Mouse (Mus musculus) midbrain, embryonic 10.5 days (tissue): ENCODE results near the gene Lemd1. TPM values are rescaled to one million over a fixed set of nuclear protein-coding genes. Genes with fewer than 3 reads are reported as not detected.

Source experiments
- DNase-seq: peaks from one replicate; pipeline ENCODE4 v3.0.0-alpha.2; 2017; ENCODE audit warnings: low spot score
- H3K27ac ChIP-seq: fragments of 300-500 bp; sonication (generic); replicated peaks from 2 replicates; pipeline ENCODE4 v1.5.1; 2016; ENCODE audit warnings: mild to moderate bottlenecking
- H3K27me3 ChIP-seq: fragments of 300-500 bp; sonication (generic); 2 replicates; pipeline ENCODE4 v1.6.1; 2016; ENCODE audit warnings: low read depth, mild to moderate bottlenecking; ENCODE audit not compliant: poor library complexity, severe bottlenecking
- H3K36me3 ChIP-seq: fragments of 300-500 bp; sonication (generic); 2 replicates; pipeline ENCODE4 v1.6.1; 2016; ENCODE audit warnings: mild to moderate bottlenecking, moderate library complexity
- H3K4me1 ChIP-seq: fragments of 300-500 bp; sonication (generic); 2 replicates; pipeline ENCODE4 v1.6.1; 2016
- H3K4me3 ChIP-seq: fragments of 300-500 bp; sonication (generic); 2 replicates; pipeline ENCODE4 v1.5.1; 2016; ENCODE audit warnings: mild to moderate bottlenecking, moderate library complexity
- H3K9me3 ChIP-seq: fragments of 300-500 bp; sonication (generic); replicated peaks from 2 replicates; pipeline ENCODE4 v1.6.1; 2016; ENCODE audit warnings: mild to moderate bottlenecking
- WGBS: fragments of 180-500 bp; shearing (Covaris S2); methylation state at CpG from one replicate; pipeline ENCODE4 v1.1.7; 2016; 5-methylcytosine and 5-hydroxymethylcytosine counted together
- polyA plus RNA-seq: library from polyadenylated mRNA; unstranded; fragments of >200 nt; fragmentation: Nextera tagmentation; extraction: Ambion mirVana; gene quantifications from 2 replicates; pipeline ENCODE4 v1.2.1, GENCODE M21; 2016

Lemd1 gene
- polyA plus RNA-seq, 1 experiment from 2014 or later, result 6.2 TPM

DNA sequence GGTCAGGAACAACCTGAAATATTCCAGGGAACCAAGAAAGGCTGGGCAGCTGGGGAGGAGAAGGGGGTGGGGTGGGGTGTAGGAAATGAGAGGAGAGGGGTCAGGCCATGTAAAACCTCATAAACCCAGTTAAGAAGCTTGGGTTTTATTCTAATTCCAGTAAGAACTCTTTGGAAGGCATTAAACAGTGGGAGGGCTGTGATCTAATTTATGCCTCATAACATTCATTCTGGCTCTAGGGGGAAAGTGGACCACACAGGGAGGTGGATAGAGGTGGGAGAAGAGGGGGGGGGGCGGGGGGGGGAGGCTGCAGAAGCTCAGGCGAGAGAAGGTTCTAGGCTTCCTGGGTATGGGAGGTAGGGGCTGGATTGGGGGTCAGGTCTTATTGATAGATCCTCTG is 19.6 kb upstream of the Lemd1 start:
- peak; percentile 10 for DNase-seq
- no peak overlapping the region for H3K27ac ChIP-seq
- no peak overlapping the region for H3K4me3 ChIP-seq
- no peaks in the 10 kb centered on the region for H3K9me3 ChIP-seq
- H3K4me1 ChIP-seq, result peaks cover 42% of the 10 kb centered on the region
- no peaks in the 10 kb centered on the region for H3K36me3 ChIP-seq
- WGBS, result 45% methylated on average over 1 of the region's 2 CpGs
- H3K27me3 ChIP-seq, result peaks cover 39% of the 10 kb centered on the region

DNA sequence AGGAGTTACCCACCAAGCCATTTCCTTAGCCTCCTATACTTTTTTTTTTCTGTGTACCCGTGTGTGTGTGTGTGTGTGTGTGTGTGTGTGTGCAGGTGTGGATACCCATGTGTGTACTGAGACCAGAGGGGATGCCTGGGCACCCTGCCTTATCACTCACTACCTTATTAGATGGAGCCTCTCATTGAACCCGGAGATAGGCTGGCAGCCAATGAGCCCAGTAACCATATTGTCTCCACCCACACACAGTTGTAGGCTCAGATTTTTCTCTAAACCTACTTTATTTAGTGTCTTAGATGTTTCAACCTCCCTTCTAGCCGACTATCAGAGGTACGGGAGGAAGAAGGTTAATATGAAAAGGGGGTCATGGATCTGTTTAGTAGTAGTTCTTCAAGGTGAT is 4.9 kb upstream of the Lemd1 start:
- H3K9me3 ChIP-seq, result no peaks in the 10 kb centered on the region
- DNase-seq, result no peak
- no peak overlapping the region for H3K27ac ChIP-seq
- no peaks in the 10 kb centered on the region for H3K36me3 ChIP-seq
- H3K27me3 ChIP-seq, result peaks cover 43% of the 10 kb centered on the region
- whole genome bisulfite sequencing, result 75% methylated on average over 4 of the region's 4 CpGs
- peaks cover 45% of the 10 kb centered on the region for H3K4me1 ChIP-seq
- no peak overlapping the region for H3K4me3 ChIP-seq

DNA sequence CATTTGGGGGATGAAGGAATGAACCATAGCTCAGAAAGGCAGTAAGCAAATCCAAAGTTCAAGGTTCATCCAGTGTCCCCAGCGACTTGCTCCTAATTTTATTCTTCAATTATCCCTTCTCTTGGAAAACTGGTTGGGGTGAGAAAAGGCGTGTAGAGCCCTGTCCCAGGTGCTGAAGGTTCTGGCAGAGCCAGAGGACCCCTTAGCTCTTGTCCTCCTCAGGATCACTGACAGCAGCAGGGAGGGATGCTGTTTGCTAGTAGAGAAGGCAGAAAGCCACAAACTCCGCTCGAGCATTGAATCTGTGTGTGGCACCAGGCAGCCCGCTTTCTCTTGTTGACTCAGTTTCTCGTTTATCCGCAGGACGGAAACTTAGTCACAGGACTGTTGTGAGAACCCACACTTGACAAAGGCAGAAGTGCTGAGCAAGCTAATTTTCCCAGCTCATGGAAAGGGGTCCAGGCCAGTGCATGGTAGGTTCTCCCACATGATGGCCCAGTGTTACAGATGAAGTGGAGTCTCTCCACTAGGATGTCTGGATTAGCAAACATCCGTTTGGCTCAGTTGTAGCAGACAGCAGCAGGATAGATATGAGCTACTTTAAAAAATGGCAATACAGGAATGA is 2.7 kb upstream of the Lemd1 start:
- peak; percentile 16 for DNase-seq
- 50% methylated on average over 9 of the region's 9 CpGs for WGBS
- H3K27me3 ChIP-seq, result peaks cover 61% of the 10 kb centered on the region
- H3K36me3 ChIP-seq, result peaks cover 3% of the 10 kb centered on the region
- peaks cover 61% of the 10 kb centered on the region for H3K4me1 ChIP-seq
- no peak overlapping the region for H3K4me3 ChIP-seq
- H3K9me3 ChIP-seq, result no peaks in the 10 kb centered on the region
- H3K27ac ChIP-seq, result peak overlapping the region; percentile 100; the same call in 1 of the 2 replicates

DNA sequence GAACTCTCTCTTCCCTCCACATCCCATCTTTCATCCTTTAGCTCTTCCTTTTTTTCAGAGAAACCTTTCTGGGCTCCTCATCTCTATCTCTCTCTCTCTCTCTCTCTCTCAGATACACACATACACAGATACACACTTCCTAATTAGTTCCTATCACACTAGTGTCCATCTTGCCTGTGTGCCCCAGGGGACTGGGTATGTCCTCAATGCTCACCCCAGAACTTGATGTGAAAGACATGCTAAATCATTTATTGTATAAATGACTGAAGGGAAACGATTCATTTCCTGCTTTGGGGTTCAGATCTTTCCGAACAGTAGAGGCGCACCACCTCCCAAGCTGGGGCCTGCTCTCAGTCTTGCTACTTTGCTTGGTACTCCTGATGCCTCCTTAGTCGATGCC is 2.0 kb upstream of the Lemd1 start:
- Histone ChIP-seq H3K27ac (peak overlapping the region; percentile 100), H3K9me3 (no peaks in the 10 kb centered on the region), H3K27me3 (peaks cover 64% of the 10 kb centered on the region), H3K36me3 (peaks cover 10% of the 10 kb centered on the region), H3K4me3 (peak overlapping the region; percentile 86), H3K4me1 (peaks cover 67% of the 10 kb centered on the region)
- WGBS, result 55% methylated on average over 4 of the region's 4 CpGs
- no peak for DNase-seq

DNA sequence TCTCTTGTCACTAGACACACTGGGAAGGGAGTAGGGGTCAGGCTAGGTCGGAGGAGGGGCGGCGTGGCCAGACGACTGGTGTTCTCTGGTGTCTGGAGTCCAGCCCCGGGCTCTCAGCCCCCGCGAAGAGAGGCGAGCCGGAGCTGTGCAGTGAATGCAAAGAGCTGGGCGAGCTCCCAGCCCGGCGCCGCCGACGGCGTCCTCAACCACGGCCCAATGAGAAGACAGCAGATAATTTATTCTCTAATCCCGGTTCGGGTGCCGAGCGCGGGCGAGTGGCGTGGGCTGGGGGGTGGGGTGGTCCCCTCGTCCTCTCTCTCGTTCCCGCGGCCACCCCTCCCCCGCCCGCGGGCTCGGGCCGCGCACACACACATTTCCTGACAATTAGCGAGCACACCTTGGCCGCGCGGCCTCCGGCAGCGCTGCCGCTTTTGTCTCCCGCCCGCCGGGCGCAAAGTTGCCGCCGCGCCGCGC is 1.2 kb upstream of the Lemd1 start:
- peaks cover 15% of the 10 kb centered on the region for H3K36me3 ChIP-seq
- H3K27ac ChIP-seq, result peak overlapping the region; percentile 100
- DNase-seq, result peak; percentile 92
- H3K4me1 ChIP-seq, result peaks cover 76% of the 10 kb centered on the region
- no peaks in the 10 kb centered on the region for H3K9me3 ChIP-seq
- H3K27me3 ChIP-seq, result peaks cover 64% of the 10 kb centered on the region
- H3K4me3 ChIP-seq, result peak overlapping the region; percentile 86
- under 1% methylated on average over 49 of the region's 50 CpGs for WGBS

DNA sequence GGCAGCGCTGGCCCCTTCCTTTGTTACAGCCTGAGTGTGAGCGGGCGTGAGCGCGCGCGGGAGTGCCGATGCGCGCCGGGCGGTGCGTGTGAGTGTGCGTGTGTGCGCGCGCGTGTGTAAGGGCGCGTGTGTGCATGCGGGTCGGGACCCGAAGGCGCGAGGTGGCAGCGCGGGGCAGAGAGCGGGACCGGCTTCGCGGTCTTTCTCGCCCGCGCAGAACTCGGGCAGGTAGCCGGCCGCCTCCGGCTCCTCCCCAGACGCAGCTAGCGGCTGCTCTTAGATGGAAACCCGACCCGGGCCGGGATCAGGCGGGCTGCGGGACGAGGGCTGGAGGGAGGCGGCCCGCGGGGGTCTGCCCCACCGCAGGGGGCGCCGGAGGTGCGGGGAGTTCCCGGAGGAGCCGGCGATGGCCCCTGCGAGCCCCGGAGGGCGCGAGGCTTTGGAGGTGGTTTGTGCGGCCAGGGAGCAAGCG is 574 bp upstream of the Lemd1 start:
- H3K27ac ChIP-seq, result peak overlapping the region; percentile 100
- peaks cover 16% of the 10 kb centered on the region for H3K36me3 ChIP-seq
- peak; percentile 66 for DNase-seq
- H3K4me1 ChIP-seq, result peaks cover 82% of the 10 kb centered on the region
- peak overlapping the region; percentile 86 for H3K4me3 ChIP-seq
- H3K27me3 ChIP-seq, result peaks cover 64% of the 10 kb centered on the region
- H3K9me3 ChIP-seq, result no peaks in the 10 kb centered on the region
- WGBS, result under 1% methylated on average over 62 of the region's 62 CpGs

DNA sequence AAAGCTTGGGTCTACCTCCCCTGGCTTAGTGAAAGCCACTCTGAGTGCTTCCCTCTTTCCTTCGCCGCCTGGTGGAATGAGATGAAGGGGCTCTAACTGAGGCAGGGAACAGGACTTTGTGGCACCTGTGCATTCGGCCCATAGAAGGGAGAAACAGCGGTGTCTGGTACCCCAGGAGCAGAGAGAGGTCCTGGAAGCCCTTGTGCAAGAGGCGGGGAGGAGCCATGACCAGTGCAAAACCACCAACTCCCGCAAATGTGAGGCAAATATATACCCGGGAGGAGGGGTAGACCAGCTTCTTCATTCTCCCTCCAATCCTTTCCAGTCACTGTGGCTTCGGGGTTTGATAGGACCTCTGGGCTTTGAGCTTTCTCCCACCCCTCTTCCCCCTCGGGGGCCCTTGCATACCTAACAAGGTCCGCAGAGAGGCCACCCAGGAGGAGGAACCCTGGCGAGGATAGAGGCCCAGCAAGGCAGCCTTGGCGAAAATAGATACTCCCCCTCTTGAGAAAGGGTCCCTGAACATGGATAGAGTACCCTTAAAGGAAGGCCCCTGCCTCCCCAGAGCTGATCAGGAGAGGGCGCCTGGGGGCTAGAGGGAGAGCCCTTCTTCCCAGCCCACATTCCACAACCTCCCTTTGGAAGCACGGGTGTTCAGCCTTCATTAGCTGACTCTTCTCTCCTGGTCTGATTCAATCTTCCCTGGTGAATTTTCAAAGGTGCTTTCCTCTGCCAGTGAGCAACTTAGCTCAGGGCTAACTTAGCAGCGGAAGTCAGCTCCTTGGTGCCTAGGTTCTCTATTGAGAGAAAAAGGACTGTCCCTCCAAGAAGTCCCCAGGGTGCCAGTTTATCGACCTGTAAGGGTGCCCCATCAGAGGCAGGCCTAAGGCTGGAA is 802 bp downstream of the Lemd1 start:
- peak; percentile 77 for DNase-seq
- Histone ChIP-seq H3K36me3 (peaks cover 16% of the 10 kb centered on the region), H3K27ac (peak overlapping the region; percentile 100), H3K27me3 (peaks cover 67% of the 10 kb centered on the region), H3K9me3 (no peaks in the 10 kb centered on the region), H3K4me1 (peaks cover 88% of the 10 kb centered on the region), H3K4me3 (peak overlapping the region; percentile 86)
- WGBS, result 3% methylated on average over 16 of the region's 16 CpGs

DNA sequence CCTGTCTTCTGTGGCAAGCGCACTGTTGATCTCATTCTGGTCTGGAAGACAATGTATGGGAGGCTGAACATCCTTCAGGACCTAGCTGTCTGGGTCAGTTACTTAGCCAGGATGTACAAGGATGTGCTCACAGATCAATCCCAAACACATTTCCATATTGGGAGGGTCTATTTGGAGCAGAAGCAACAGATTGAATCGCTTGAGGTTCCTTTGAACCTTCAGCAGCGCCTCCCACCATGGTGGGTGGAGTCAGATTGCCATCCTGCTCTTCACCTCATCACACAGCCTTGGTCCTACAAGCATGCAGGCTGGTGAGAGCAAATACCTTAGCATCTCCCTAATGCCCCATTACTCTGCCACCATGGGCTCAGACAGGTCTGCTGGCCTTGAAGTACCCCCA is 2.6 kb downstream of the Lemd1 start:
- Histone ChIP-seq H3K27ac (peak overlapping the region; percentile 100), H3K4me1 (peaks cover 91% of the 10 kb centered on the region), H3K27me3 (peaks cover 61% of the 10 kb centered on the region), H3K36me3 (peaks cover 21% of the 10 kb centered on the region), H3K4me3 (peak overlapping the region; percentile 86), H3K9me3 (no peaks in the 10 kb centered on the region)
- DNase-seq, result peak; percentile 10
- 69% methylated on average over 3 of the region's 3 CpGs for WGBS

DNA sequence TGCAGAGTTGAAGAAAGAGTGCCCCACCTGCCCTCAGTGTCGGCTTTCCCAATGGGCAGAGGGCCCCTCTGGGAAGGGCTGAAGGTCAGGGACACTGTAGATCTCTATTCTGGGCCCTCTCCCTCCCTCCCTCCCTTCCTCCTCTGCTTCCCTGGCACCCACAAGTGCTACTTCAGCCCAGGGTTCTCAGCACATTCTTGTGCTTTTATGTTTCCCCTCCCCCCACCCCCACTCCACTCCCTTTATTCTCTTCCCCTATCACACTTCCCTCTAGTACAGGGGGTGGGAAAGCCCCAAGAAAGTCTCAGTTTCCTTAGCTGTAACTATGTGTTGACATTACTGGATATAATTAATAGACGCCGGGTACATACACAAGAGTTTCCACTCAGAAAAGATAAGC is 3.4 kb downstream of the Lemd1 start:
- 56% methylated on average over 3 of the region's 3 CpGs for WGBS
- peaks cover 53% of the 10 kb centered on the region for H3K27me3 ChIP-seq
- H3K9me3 ChIP-seq, result no peaks in the 10 kb centered on the region
- H3K4me3 ChIP-seq, result peak overlapping the region; percentile 86; the same call in 1 of the 2 replicates
- peaks cover 25% of the 10 kb centered on the region for H3K36me3 ChIP-seq
- no peak for DNase-seq
- peak overlapping the region; percentile 100 for H3K27ac ChIP-seq
- H3K4me1 ChIP-seq, result peaks cover 91% of the 10 kb centered on the region

DNA sequence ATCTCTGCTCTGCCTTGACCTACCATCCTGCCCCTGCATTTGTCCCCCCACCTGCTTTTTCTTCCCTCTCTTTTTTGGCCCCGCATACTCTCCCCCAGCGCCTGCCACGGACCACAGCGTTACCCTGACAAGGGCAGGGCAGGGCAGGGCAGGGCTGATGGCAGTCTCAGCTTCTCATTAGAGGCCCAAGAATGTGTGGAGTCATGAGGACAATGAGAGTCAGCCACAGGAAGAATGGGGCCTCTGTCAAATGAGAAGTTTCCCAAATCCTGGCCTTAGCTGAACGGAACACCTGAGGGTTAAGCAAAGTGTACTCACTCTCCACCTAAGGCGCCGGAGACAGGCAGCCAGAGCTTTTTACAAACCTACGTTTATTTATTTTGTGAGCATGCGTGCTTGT is 3.9 kb downstream of the Lemd1 start:
- WGBS, result 38% methylated on average over 9 of the region's 9 CpGs
- Histone ChIP-seq H3K9me3 (no peaks in the 10 kb centered on the region), H3K27me3 (peaks cover 48% of the 10 kb centered on the region), H3K27ac (peak overlapping the region; percentile 100), H3K4me1 (peaks cover 91% of the 10 kb centered on the region), H3K36me3 (peaks cover 25% of the 10 kb centered on the region), H3K4me3 (peak overlapping the region; percentile 86)
- peak; percentile 17 for DNase-seq

DNA sequence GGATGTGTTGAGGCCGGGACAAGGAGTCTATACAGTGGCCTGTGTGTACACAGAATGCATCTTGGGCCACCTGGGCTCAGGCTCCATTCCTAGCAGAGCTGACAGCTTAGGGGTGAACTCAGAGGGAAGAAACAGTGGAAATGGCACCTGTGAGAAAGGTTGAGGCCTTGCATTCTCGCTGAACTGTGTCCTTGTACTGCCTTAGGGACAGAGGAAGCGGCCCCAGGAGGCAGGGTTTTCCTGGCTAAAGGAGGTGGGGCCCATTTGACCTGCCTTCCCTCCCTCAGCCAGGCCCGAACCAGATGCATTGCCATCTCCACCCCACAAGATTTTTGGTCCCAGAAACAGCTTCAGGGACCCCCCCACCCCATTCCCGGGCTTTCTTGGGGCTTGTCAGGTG is 4.5 kb downstream of the Lemd1 start:
- H3K27me3 ChIP-seq, result peaks cover 43% of the 10 kb centered on the region
- 28% methylated on average over 5 of the region's 5 CpGs for WGBS
- DNase-seq, result peak; percentile 17
- H3K4me3 ChIP-seq, result peak overlapping the region; percentile 86
- H3K36me3 ChIP-seq, result peaks cover 25% of the 10 kb centered on the region
- peaks cover 96% of the 10 kb centered on the region for H3K4me1 ChIP-seq
- peak overlapping the region; percentile 100 for H3K27ac ChIP-seq
- H3K9me3 ChIP-seq, result no peaks in the 10 kb centered on the region

DNA sequence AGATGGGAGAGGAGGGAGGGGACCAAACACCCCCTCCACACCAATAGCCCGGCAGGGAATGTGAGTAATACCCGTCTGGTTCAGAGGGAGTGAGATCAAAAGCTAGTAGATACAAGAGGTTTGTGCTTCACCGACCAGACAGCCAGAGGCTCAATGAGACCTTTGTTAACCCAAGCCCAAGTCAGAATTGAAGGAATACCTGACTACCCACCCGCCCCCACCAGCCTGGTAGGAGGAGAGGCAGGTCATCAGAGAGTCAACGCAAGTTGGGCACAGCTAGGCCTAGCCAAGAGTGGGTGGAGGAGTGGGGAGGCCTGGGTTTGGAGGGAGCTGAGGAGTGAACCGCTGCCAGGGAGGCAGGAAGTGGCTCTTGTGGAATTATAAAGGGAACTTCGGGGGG is 5.1 kb downstream of the Lemd1 start:
- WGBS, result 13% methylated on average over 7 of the region's 7 CpGs
- Histone ChIP-seq H3K4me1 (peaks cover 100% of the 10 kb centered on the region), H3K36me3 (peaks cover 25% of the 10 kb centered on the region), H3K4me3 (peak overlapping the region; percentile 86), H3K9me3 (no peaks in the 10 kb centered on the region), H3K27me3 (peaks cover 37% of the 10 kb centered on the region), H3K27ac (peak overlapping the region; percentile 100)
- DNase-seq, result peak; percentile 23

DNA sequence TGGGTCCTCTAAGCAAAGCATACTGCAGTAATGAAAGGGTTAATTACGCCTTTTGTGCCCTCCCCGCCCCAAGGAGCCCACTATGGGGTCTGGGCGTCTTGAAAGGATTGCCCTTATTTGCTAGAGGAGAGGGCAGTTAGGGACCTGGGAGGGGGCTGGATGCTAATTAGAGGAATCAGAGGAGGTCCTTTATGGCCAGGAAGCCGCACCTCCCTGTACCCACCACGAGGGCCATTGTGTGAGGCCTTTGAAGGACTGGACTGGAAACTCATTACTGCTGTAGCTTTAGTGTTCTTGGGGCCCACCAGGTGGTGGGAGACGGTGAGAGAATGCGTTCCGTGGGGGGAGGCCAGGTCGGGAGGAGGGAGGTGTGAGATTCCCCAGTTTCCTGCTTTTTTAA is 6.4 kb downstream of the Lemd1 start:
- H3K27ac ChIP-seq, result peak overlapping the region; percentile 100
- H3K27me3 ChIP-seq, result peaks cover 26% of the 10 kb centered on the region
- H3K36me3 ChIP-seq, result peaks cover 25% of the 10 kb centered on the region
- H3K4me3 ChIP-seq, result peak overlapping the region; percentile 86
- peak; percentile 54 for DNase-seq
- H3K9me3 ChIP-seq, result no peaks in the 10 kb centered on the region
- peaks cover 100% of the 10 kb centered on the region for H3K4me1 ChIP-seq
- WGBS, result 3% methylated on average over 9 of the region's 9 CpGs
